Mouse (Mus musculus) cortical plate, adult 2 months (tissue): ENCODE measurements around the gene Cd200r1.
"Not testable (repeated sequence)": the region's sequence is repeated elsewhere in the genome, so short reads cannot be mapped to it uniquely, and the experiment has no call there.

ENCODE experiments used
- CTCF ChIP-seq: fragments of 200-500 bp; IDR thresholded peaks from 2 replicates; pipeline ENCODE4 v1.5.1; 2011; ENCODE audit warnings: mild to moderate bottlenecking, control low read depth, low read length; ENCODE audit not compliant: insufficient read depth; ENCODE audit errors: extremely low read depth
- POLR2A ChIP-seq: fragments of 200-500 bp; IDR thresholded peaks from 2 replicates; pipeline ENCODE4 v1.6.1; 2011; ENCODE audit warnings: mild to moderate bottlenecking, low read length, control low read depth; ENCODE audit not compliant: insufficient read depth; ENCODE audit errors: extremely low read depth

- not testable (repeated sequence) for TF ChIP-seq POLR2A, CTCF
These were observed 44.7 kb downstream of the Cd200r1 start for GRCm38 (mm10) chr16:44810223-44810622.
